Mouse (Mus musculus) embryo, embryonic 9.5 days (tissue): Measurements from ENCODE around the gene Dnase1l2.
"Not testable (repeated sequence)": the region's sequence is repeated elsewhere in the genome, so short reads cannot be mapped to it uniquely, and the experiment has no call there.

Experiments
- DNase-seq: peaks from one replicate; pipeline ENCODE4 v3.0.0-alpha.2; 2017; ENCODE audit errors: extremely low spot score

The Dnase1l2 gene

GRCm38 (mm10) chr17:24472512-24472911, 29.6 kb upstream of the Dnase1l2 start:
- no peak for DNase-seq

- no peak for DNase-seq
Observed at GRCm38 (mm10) chr17:24470701-24471527, 28.0 kb upstream of the Dnase1l2 start.

DNA sequence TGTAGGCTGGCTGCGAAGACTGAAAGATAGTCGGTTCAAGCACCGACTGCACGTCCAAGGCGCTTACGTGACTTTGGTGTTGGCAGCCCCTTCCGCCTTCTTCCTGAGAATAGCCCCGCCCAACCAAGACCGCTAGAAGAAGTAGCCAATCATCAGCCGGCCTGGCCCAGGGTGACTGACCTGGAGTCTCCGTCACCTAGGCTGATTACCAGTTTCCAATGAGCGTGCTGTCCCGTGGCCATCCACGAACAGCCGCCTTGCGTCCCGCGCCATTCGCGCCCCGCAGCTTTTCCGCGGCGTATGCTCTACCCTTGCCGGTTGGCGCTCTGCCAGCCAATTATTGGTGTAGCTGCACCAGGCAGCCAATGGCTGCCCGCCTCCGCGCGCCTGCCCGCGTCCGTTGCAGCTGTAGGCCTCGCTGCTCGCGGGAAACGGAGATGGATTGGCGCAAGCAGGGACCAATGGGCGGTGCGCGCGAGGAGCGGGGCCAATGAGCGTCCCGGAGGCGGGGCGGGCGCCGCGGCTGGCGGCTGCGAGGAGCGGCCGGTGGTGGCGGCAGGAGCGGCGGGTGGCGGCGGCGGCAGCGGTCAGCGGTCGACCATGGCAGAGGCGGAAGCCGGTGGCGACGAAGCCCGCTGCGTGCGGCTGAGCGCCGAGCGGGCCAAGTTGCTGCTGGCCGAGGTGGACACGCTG, 27.2 kb upstream of the Dnase1l2 start, which contains the start of the genes E4f1 and Pgp:
Gene E4f1, minus strand, starts transcription at position 404 of the 693 bp plus-strand sequence.
Gene Pgp, plus strand, starts transcription at position 483 of the 693 bp plus-strand sequence.
- DNase-seq = peak; percentile 96

- DNase-seq = no peak
Observed at GRCm38 (mm10) chr17:24469336-24469909, 26.5 kb upstream of the Dnase1l2 start.

- no peak for DNase-seq
Observed at GRCm38 (mm10) chr17:24468636-24469246, 25.8 kb upstream of the Dnase1l2 start.

GRCm38 (mm10) chr17:24463374-24464133, 20.6 kb upstream of the Dnase1l2 start:
- DNase-seq = no peak

DNA sequence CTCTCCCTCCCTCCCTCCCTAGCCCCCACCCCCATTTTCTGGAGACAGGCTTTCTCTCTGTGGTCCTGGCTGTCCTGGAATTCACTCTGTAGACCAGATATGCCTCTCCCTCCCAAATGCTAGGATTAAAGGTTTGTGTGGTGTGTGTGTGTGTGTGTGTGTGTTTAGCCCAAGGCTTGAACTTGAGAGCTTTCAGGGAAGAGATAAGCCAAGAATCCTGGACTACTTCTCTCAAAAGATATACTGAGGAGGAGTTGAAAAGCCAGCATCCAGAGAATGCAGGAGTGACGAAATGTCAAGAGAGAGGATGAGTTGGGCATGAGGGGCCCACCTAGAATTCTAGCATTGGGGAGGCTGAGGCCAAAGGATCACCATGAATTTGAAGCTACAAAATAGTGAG, 20.0 kb upstream of the Dnase1l2 start:
- no peak for DNase-seq

GRCm38 (mm10) chr17:24461580-24461979, 18.7 kb upstream of the Dnase1l2 start:
- no peak for DNase-seq

GRCm38 (mm10) chr17:24455523-24456206, 12.8 kb upstream of the Dnase1l2 start:
- DNase-seq = not testable (repeated sequence)

DNA sequence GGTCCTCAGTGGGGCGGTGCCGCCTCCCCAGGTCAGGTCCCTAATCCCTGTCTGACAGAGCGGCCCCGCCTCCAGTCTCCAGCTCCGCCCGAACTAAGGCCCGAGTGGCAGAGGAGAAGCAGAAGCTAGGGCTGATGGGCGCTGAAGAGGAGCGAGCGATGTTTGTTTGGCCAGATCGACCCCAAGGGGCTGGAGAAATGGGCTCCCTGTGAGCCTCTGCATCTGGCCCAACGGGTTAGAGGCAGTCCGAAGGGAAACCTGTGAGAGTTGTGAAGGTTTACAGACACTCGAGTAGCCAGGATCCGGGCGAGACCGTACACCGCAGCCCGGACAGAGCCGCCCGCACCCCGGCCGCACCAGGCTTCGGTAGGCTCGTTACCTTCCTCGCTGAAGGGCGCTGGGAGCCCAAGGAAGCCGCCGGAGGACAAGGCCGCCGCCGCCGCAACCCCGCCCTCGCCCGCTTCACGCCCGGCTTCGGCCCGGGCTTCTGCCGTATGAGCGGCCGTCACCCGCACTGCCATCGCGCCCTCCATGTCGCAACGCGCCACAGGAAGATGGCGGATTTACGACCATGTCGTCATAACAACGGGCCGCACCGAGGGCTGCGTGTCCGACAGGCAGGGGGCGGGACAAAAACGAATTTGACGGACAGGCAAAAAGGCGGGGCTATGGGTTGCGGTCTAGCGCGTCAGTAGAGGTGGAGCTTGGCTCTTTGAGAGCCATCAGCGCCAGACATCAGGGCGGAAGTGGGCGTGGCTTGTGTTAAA, 12.0 kb upstream of the Dnase1l2 start:
- peak; percentile 100 for DNase-seq

- DNase-seq = no peak
Observed at GRCm38 (mm10) chr17:24454218-24454755, 11.4 kb upstream of the Dnase1l2 start.

- DNase-seq = no peak
Observed at GRCm38 (mm10) chr17:24453372-24453771, 10.5 kb upstream of the Dnase1l2 start.

- no peak for DNase-seq
Observed at GRCm38 (mm10) chr17:24451220-24451619, 8.3 kb upstream of the Dnase1l2 start.

- DNase-seq = no peak
Observed at GRCm38 (mm10) chr17:24449507-24449906, 6.6 kb upstream of the Dnase1l2 start.

DNA sequence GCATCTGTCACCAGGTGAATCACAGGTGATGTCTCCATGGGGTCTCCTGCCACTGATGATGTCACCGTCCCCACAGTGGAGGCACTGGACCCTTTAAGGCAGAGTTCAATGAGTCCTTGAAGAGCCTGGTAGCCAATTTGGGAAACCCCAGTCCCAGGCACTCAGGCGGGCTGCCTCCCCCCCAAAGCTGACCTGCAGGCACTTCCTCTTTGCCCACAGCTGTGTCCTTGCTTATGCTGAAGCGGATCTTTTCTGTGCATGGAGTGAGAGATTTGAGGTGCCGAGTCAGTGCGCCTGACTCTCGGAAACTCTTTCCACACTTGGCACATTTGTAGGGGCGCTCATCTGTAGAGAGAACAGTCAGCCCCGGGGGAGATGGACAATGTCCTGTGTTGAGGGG, 3.7 kb upstream of the Dnase1l2 start:
- no peak for DNase-seq

GRCm38 (mm10) chr17:24443409-24443808, 504 bp upstream of the Dnase1l2 start:
- no peak for DNase-seq

DNA sequence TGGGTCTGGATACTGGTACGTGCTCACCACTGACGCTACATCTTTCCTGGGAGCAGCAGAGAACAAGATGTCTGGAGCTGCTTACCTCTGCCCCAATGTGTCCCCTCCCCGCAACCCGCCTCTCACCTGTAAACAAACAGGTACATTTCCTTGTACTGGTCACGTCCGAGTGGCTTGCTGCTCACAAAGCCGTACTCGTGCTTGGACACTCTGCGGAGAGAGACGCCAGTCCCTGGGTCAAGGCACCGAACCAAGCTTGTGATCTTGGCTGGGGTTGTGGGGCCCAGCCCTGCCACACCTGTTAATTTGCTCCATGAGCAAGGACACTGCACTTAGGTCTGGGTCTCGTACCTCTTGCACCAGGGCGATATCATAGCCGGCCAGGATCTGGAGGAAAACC, 798 bp downstream of the Dnase1l2 start:
- no peak for DNase-seq

DNA sequence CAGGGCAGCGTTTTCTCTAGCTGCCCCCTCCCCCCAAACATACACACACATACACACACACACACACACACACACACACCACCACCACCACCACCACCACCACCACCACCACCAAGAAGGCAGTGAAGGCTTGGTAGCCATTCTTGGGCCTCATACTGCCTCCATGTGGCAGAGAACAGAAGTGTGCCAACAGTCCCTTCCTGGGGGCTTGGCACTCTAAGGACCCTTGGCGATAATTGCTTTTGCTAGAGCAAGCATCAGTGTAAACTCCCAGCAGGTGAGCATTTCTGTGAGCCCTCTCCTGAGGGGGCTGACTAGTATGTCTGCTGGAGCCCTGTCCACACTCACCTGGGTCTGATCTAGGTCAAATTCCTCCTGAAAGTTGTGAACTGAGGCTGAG, 1.8 kb downstream of the Dnase1l2 start:
- DNase-seq = no peak

DNA sequence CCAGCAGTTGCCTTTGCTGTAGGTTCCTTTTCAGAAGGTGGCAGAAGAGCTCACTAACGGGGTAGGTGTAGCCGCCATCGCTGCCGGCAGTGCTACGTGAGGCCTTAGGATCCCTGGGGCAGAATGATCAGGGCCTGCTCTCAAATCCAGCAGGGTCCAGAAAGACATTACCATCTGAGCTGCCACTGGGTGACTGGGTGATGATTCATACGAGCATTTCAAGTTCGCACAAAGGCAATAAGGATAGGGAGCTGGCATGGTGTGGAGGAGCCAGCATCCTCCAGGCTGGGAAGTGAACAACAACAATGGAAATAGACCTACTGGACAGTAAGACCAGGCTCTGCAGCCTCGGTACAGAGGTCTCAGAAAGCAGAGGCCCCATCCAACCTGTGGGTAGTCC, 2.5 kb downstream of the Dnase1l2 start:
- no peak for DNase-seq

GRCm38 (mm10) chr17:24437016-24437415, 5.9 kb downstream of the Dnase1l2 start:
- DNase-seq = peak; percentile 49
